Mouse (Mus musculus) fat pad, adult 2 months (tissue): ENCODE measurements around the gene Gzma.

Experiments used
- DNase-seq: peaks from one replicate; pipeline ENCODE4 v3.0.0-alpha.2; 2011; ENCODE audit warnings: low read depth, low spot score; ENCODE audit errors: extremely low read depth

Gene Gzma

DNA sequence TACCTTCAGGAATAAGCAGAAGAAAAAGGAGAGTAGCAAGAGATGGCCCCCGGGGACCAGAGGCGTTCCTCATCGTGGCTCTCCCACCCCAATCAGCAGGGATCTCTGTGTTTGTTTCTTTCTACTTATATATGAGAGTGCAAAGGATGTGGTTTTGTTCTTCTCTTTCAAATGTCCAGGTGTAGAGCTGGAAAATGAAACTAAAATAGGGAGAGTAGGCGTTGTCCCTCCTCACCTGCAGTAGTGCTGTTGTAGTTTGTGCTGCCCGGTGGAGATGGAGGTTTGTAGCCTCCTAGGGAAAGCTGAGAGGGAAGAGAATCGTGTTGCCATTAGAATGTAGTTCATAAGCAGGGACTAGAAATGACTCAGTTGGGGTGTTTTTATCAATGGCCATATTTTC is at the start of gene Gzma:
Gzma (minus strand) TSS at position 103 of the 400 bp plus-strand sequence.
- DNase-seq = no peak

DNA sequence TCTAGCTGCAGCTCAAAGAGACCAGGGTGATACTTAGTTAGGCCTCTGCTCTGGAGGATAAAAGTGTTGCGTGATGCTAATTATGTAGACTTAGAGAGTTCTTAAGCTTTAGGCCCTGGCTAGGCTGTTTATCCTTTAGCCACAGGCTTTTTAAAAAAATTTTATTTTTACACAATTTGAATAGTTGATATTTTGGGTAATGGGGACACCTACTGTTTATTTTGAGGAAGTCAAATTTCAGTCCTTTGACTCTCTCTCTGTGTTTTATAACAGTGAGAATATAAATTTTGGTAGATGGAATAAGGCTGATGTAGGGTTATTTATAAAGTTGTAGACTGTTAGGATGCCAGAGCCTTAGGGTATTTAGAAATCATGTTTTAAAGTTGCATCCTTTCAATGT is 38.8 kb upstream of the Gzma start:
- DNase-seq = no peak

DNA sequence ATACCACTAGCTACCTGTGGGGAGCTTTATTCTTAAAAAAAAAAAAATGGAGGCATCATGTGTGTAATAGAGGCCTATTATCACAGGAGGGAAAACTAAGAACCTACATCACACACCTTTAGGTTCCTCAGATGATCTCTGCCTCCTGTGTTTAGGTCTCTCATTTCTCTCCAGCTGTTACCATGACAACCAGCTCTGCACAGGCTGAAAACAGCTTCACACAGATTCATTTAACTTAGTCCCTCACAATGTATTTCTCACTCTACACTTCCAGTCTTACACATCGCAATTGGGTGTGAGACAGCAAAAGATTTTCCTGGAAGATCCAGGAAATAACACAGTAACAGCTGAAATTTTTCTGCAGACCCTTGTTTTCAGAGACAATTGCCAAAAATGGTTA is 29.2 kb upstream of the Gzma start:
- no peak for DNase-seq

DNA sequence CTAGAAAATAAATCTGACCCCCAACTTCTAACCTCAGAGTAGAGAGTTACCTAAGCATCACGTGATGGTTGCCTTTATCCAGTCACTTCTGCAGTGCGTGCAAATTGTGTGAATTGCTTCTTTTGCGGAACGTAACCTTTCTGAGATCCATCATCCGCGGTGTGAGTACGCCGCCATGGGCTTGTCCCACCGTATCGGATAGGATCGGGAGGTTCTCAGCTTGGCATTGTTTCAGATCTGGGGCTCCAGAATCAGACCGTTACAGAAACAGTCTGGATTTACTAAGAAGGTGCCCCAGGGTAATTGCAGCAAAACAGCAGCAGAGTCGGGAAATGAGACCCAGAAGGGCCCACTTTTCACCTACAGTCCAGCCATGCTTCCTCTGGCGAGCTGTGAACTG is 20.5 kb upstream of the Gzma start:
- no peak for DNase-seq

DNA sequence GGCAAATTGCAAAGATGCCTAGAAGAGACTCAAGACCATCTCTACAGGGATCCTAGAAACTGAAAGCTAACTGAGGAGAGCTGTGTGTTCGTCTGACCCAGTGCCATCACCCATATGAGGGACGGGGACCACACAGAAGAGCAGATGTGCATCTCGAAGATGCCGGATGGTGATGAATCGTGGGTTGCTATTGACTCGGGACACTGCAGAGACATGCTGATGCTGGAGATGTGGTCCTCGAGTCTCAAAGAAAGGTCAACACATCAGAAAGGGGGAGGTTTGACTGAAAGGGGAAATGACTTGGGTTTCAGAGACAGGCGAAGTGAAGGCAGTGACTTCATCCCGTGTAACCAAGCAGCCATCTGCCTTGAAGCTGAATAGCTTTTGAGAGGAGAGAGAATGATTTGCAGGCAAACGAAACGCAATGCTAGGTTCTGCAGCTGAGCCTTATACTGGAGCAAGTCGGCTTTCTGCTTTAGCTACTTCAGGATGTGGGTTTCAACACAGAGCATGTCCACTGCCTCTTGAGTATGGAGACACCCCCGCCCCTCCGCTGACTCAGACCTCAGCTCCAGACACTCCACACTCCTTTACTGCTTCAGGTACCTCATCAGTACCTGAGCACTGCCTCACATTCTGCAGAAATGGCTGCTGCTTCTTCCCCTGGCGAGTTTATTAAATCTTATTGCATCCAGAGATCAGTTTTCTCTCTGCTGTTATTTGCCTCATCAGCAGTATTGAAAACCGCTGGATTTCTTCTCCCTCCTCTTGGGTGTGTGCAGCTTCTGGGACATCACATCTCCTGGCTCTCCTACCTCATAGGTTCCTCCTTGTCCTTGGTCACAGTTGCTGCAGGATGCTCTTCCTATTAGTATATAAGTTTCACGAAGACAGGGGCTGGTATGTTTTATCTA is 19.8 kb upstream of the Gzma start:
- DNase-seq = no peak

DNA sequence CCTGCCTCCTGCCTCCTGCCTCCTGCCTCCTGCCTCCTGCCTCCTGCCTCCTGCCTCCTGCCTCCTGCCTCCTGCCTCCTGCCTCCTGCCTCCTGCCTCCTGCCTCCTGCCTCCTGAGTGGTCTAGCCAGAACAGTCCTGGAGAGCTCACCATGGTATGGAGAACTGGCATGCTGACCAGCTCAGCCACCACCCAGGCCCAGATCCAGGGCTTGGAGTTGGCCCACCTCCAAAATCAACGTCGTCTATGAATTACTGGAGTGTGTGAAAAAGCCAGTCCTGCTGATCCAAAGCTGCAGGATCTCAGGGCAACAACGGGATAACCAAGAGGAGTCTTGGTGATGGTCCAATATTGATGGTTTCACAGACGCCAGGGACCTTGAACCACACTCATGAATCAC is 18.2 kb upstream of the Gzma start:
- no peak for DNase-seq

DNA sequence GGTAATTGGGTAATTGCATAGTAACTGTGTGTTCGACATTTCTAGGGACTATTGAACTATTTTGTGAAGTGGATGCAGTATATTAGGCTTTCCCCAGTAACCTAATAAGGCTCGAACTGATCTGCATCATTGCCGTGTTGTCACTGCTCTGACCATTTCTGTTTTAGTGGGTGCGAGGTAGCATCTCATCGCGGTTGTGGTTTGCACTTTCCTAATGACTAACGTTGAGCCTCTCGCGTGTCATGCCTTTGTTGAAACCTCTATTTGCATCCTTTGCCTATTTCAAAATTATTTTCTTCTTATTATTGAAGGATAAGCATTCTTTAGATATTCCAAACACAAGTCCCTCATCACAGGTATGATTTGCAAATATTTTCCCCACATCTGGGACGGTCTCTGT is 4.0 kb upstream of the Gzma start:
- no peak for DNase-seq

DNA sequence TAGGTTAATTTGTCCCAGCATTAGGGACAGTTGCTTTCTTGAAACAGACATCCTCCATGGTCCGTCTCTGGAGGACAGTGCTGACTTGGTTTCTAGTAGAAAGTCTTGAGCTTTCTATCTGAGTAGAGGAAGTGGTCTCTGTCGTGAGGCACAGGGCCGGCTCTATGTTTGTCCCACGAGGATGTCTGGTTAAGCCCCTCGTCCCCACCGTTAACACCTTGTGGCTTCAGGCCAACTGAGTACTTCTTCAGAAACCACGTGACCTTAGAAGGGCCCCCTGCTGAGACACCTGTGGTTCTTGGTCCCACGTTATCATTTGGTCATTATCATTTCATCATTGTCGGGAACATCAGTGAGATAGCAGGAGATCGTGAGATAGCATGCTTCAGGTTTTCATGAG is 1.0 kb upstream of the Gzma start:
- no peak for DNase-seq

DNA sequence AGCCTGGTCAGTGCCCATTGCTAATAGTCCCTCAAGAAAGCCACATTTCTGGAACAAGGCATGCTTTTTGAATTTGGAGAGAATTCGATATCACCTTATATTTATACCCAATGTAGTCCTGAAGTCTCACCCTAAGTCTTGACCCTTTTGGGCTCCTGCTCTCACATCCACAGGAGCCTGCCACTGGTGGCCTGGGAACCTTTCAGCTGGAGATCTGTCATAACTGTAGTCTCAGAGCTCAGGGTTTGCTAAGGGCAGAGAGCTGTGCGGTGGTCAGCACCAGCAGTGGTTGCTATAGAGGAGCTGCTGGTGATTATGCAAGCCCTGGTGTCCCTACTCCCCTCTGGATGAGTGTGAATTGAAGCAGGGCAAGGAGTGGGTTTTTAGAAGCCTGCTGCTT is 2.4 kb downstream of the Gzma start:
- no peak for DNase-seq

DNA sequence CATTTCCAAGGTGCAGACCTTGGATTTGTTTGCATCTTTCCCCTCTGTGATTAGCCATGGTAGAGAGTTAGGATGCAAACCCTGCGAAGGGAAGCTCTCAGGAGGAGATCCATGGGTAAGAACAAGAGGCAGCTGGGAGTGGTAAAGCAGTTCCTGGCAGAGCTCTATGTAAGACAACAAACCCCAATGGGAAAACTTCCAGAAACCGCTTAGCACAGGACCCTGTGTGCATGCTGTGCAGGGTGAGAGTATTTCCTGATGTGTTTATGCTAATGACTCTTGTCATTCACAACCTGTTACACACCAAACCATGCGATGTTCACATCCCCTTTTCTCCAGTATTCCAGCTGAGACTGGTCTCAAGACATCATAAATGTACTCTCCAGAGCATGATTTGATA is 3.8 kb downstream of the Gzma start:
- DNase-seq = no peak

DNA sequence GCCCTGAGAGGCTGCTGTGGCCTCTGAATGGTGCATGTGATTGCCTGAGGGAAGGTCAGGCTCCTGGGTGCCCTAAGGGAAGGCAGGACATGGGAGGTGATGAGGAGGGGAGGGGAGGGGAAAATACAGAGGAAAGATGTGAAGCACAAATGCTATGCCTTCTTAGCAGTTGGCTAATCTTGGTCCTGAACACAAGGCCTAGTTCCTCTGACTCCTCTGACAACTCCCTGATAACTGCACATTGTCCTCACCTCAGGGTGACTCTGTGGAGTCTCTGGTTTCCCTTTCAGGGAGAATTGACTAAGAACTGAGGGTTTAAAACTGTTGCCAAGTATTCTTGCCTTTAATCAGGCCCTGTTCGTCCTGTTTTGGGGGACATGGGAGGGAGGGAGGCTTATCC is 6.2 kb downstream of the Gzma start:
- DNase-seq = no peak

DNA sequence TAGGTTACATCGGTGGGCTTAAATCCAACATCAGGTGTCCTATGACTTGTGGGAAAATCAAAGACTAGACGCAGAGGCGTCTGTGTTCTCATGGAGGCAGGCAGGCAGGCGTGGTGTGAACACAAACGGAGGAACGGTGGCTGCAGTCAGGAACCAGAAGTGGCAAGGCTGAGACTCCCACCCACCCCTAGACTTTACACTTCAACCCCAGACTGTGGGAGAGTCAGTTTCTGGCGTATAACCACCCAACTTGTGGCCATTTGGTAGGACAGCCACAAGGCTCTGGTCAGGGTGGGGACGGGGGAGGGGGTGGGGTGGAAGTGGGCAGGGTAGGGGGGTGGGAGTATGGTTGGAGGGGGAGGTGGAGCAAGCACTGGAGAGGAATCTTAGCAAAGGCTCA is 10.3 kb downstream of the Gzma start:
- no peak for DNase-seq

DNA sequence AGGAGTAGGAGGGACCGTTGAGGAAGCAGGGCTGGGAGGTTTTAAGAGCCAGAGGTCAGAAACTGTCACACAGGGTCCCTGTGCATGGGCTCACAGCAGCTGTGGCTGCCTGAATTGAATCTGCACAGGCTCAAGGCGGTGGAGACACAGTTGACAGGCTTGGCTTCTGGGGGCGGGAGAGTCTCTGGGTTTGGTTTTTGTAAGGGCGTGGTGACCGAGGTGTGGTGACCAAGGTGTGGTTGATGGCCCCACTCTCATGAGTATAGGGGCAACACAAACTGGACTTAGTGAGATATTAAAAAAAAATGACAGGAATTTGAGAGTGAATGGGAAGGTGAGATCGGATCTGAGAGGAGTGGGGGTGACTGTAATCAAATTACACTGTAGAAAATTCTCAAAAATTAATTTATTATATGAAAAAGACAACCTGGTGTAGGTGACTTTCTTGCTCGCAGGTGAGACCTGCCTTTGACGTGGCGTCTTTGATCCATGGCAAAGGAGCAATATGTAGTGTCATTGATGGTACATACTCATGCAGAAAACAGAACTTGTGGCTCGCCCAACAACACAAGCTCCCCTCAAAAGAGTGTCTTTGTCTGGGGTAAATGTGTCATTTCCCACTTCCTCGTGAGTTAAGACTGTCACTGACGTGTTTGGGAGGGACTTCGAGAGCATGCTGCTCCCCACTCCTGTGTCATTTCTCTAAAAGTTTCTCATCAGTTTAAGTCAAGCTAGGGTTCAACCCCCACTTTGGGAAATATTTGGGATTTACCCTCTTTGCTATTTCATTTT is 13.4 kb downstream of the Gzma start:
- no peak for DNase-seq

DNA sequence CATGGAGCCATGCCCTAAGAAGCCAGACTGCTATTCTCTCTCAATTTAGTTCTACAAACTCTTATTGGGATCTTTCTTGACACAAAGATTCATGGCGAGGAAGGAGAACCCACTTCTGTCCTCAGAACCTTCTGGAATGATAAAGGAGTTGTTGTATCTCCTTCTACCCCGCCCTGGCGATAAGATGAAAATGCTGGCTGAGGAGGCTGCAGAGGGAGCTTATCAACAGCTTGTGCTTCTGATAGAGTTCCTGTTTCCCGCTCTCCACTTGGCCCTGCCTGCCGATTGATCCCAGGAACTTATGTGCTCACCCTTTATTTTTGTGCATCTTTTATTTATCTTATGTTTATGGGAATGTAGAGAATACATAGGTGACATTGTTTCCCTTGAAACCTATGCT is 16.0 kb downstream of the Gzma start:
- no peak for DNase-seq

DNA sequence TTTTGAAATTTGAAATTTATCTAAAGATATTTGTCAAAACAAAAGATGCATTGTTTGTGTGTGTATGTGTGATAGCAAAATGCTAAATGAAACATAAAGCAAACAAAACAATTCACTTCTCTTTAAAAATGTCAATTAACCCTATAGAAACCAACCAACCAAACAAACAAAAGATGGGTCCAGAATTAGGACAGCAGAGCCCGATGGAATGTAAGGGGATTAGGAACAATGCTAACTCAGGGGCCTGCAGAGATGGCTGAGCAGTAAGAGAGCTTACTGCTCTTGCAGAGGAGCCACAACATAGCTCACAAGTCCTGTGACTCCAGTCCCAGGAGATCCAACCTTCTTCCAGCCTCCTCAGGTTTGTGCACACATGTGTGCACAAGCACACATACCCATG is 18.7 kb downstream of the Gzma start:
- DNase-seq = no peak

DNA sequence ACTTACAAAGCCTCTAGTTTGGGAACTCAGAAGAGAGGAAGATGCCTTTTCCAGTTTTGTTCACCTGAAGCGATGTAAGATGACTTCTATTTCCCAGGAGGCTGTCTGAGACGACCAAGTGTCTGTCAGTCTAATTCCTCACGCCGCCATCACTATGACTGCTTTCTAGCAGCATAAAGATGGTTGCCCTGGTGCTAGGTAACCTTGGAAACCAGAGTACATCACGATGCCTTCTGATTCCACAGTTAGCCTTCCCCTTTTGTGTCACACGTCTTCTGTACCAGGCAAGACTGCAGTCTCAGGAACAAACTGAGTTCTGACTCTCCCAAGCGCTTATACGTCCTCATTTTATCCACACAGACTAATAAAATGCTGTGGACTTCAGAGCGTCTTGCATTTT is 21.8 kb downstream of the Gzma start:
- no peak for DNase-seq

DNA sequence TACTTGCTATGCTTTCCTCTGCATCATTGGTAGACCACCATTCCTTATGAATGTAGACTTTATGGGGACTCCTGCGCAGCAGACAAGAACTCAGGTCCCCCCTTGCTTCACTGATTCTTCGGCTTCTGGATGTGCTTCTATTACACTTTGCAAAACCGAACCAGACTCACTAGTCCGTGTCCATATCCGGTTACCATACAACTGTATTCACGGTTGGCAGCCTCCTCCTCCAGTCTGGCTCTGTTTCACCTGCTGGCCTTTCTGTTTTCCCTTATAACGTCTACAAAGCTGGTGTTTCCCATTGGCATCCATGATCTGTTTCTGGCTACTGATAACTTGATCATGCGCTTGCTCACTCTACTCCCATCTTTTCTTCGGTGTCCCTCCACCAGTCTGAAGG is 36.2 kb downstream of the Gzma start:
- DNase-seq = no peak

DNA sequence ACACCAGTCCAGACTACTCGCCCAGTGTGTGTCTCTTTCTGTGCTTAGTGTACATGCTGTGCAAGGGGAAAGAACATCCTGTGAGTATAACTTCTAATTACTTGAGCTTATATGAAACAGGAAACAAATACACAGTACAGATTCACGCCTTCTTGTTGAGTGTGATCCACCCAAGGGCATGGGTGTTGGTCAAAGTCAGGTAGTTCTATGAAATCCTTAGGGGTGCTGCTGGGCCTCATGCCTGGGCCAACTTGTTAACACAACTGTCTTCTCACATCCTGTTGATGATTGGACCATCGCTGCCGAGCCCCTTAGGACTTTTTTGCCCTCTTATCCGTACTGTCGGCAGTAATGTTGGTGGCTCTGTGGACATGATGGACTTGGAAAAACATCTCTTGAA is 39.0 kb downstream of the Gzma start:
- no peak for DNase-seq

DNA sequence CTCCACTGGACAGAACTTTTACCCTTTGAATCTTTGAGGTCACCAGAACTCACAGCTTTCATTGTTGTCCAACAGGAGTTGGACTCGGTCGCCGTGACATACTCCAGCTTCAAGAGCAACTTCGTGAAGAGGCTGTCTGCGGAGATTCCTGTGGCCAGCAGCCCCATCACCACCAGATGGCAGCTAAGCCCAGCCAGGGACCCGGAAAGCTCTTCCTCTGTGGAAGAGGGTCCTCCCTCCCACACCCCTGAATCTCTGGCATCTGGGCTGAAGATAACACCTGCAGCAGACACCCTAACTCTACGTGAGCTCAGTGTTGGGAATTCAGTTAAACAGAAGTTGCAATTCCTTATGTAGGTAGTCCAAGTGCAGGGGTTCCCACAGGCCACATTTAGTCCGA is 45.0 kb downstream of the Gzma start:
- DNase-seq = no peak

DNA sequence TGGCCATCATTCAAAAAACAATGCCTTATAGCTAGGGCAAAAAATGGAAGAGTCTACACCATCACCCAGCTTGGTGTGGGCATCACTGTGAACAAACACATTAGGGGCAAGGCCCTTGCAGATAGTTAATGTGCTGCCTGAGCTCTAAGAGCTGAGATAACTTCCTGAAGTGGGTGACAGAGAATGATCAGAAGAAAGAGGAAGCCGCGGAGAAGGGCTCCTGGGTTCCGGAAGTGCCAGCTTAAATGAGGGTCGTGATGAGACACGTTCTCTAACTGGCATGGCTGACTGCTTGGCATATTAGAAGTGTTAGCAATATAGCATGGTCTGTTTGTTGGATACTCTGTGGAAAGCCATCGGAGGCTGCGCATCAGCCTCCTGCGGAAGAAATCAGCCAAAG is 46.6 kb downstream of the Gzma start:
- DNase-seq = no peak

DNA sequence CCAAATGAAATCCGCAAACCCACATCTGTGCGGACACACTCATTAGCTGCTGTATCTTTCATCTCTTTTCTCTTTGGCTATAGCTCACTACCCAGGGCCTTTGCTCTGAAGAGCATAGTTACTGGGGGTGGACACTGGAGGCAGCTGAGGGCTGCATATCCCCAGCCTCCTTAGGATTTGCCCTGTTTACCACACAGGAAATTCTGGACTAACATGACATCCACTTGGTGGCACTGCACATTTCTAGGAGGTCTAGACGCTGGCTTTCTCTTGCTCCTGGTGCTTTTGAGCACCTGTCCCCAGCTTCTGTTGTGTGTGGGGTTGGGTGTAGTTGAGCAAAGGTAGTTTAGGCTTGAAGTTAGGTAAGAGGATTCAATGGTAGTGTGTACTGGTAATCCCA is 53.1 kb downstream of the Gzma start:
- DNase-seq = no peak

DNA sequence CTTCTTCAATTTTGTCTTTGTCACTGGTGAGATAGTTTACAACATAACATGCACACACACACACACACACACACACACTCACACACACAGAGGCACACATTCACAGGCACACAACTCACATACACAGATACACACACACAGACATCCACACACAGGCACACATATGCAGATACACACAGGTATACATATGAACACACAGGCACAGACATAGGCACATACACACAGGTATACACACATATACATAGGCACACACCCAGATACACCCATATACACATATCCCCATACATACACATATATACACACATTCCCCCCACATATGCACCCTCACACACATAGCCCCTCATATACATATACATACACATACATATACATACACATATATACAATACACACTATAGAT is 53.8 kb downstream of the Gzma start:
- no peak for DNase-seq
